ENCODE assay signal across 9 mouse cellular contexts in genomic region chr17:48119656-48120055, GRCm38 (mm10). TPM values are rescaled to one million over a fixed set of nuclear protein-coding genes. Genes with fewer than 3 reads are reported as not detected.
DNase-seq lines count a peak whose midpoint lies in the region; ATAC-seq and TF ChIP-seq lines count a peak whose summit lies in the region.
"Had no signal": no experiment of that assay in that cellular context is flagged by ENCODE, and none has a peak within 500 bp of the region (broad histone marks: within the 10 kb centered on the region; RNA-seq: fewer than 3 reads in every experiment).

No protein-coding gene starts in this region.

- no peak overlapping the region for H3K9ac ChIP-seq in kidney, embryonic 14.5 days (ENCODE audit: low read depth, low read length)
- H3K9ac ChIP-seq in liver, adult 2 months (ENCODE audit: low read depth, low read length): no peak overlapping the region
- no peak overlapping the region for H3K9ac ChIP-seq in neural tube, embryonic 11.5 days (ENCODE audit: low read length)

- H3K4me3 ChIP-seq in kidney, embryonic 14.5 days (ENCODE audit: low read length): no peak overlapping the region
- H3K4me3 ChIP-seq in liver, adult 2 months (ENCODE audit: insufficient read depth, low read depth, low read length): no peak overlapping the region
- no peak overlapping the region for H3K4me3 ChIP-seq in neural tube, embryonic 11.5 days (ENCODE audit: low read depth, low read length)

- H3K4me2 ChIP-seq in kidney, embryonic 14.5 days (replicated peaks; ENCODE audit: low read depth, low read length): no peak overlapping the region
- H3K4me2 ChIP-seq in neural tube, embryonic 11.5 days (ENCODE audit: low read depth): no peak overlapping the region

- H3K27me3 ChIP-seq in kidney, embryonic 14.5 days (ENCODE audit: control insufficient read depth, insufficient read depth, low read length): no peaks in the 10 kb centered on the region
- no peaks in the 10 kb centered on the region for H3K27me3 ChIP-seq in liver, adult 2 months (ENCODE audit: control insufficient read depth, insufficient read depth, low read length)
- no peaks in the 10 kb centered on the region for H3K27me3 ChIP-seq in neural tube, embryonic 11.5 days (ENCODE audit: control insufficient read depth, insufficient read depth, low read length)

- H3K79me2 ChIP-seq in liver, adult 2 months (ENCODE audit: control insufficient read depth, insufficient read depth, low read length): no peaks in the 10 kb centered on the region

- ATAC-seq in kidney, embryonic 14.5 days (ENCODE audit: low FRiP score, low TSS enrichment): peak; percentile 28; the same call in 1 of the 2 replicates
- 0 out of 2 replicates have a peak, but pooled peaks have one; percentile 27 for ATAC-seq in neural tube, embryonic 11.5 days (ENCODE audit: insufficient read depth, low FRiP score, low TSS enrichment)

- 14% methylated on average over 3 of the region's 3 CpGs for WGBS in kidney, embryonic 14.5 days
- WGBS in liver, adult 2 months: 23% methylated on average over 3 of the region's 3 CpGs
- 23% methylated on average over 3 of the region's 3 CpGs for WGBS in neural tube, embryonic 11.5 days

- TF ChIP-seq CTCF in liver, adult 2 months (IDR thresholded peaks at IDR 0.05; ENCODE audit: low read depth, low read length): peak; percentile 79

- H3K9me3 ChIP-seq in kidney, embryonic 14.5 days (ENCODE audit: control insufficient read depth, low read length): peaks cover 2% of the 10 kb centered on the region; the same call in 1 of the 2 replicates
- no peaks in the 10 kb centered on the region for H3K9me3 ChIP-seq in neural tube, embryonic 11.5 days (ENCODE audit: control insufficient read depth, low read length)

- H3K36me3 ChIP-seq in kidney, embryonic 14.5 days (ENCODE audit: control insufficient read depth, insufficient read depth, low read length): no peaks in the 10 kb centered on the region
- no peaks in the 10 kb centered on the region for H3K36me3 ChIP-seq in liver, adult 2 months (ENCODE audit: control insufficient read depth, insufficient read depth, low read length)
- H3K36me3 ChIP-seq in neural tube, embryonic 11.5 days (ENCODE audit: control insufficient read depth, insufficient read depth, low read length): no peaks in the 10 kb centered on the region

- no peak for TF ChIP-seq POLR2A in liver, adult 2 months (IDR thresholded peaks at IDR 0.05; ENCODE audit: extremely low read depth, insufficient read depth, low read length)

- no peaks in the 10 kb centered on the region for H3K4me1 ChIP-seq in kidney, embryonic 14.5 days (ENCODE audit: control insufficient read depth, insufficient read depth, low read length)
- H3K4me1 ChIP-seq in liver, adult 2 months (ENCODE audit: control insufficient read depth, insufficient read depth, low read length): no peaks in the 10 kb centered on the region
- no peaks in the 10 kb centered on the region for H3K4me1 ChIP-seq in neural tube, embryonic 11.5 days (ENCODE audit: control insufficient read depth, insufficient read depth, low read length)

- peak; percentile 49 for DNase-seq in right cerebral cortex, adult 18-20 months
- DNase-seq in right cerebral cortex, postnatal 25 days: no peak
- peak; percentile 89 to 92 for DNase-seq in cerebellum, postnatal 10 days
- peak; percentile 74 for DNase-seq in frontal cortex, postnatal 36 days (ENCODE audit: low spot score in 2 of 2)
- DNase-seq in liver, adult 2 months (ENCODE audit: extremely low read depth, low read depth, low spot score): peak; percentile 48
- peak; percentile 82 for DNase-seq in neural tube, embryonic 11.5 days (ENCODE audit: low spot score)
- peak; percentile 41 to 82 for DNase-seq in thymus, postnatal 10 days (ENCODE audit: low spot score in 2 of 2)

- H3K27ac ChIP-seq in kidney, embryonic 14.5 days (ENCODE audit: low read depth, low read length): no peak overlapping the region
- no peak overlapping the region for H3K27ac ChIP-seq in liver, adult 2 months (replicated peaks; ENCODE audit: insufficient read depth, low read depth, low read length)
- H3K27ac ChIP-seq in neural tube, embryonic 11.5 days (ENCODE audit: low read depth, low read length): no peak overlapping the region

RNA-seq across cellular contexts. Expression of gene 9830107B12Rik, which starts 26.4 kb away (rescaled TPM):
- polyA plus RNA-seq in kidney, embryonic 14.5 days (2014; fragmentation: Nextera tagmentation; extraction: Ambion mirVana): not detected in 2 replicates
- total RNA-seq in liver, adult 2 months (2014; rRNA removed): not detected in 2 replicates
- polyA plus RNA-seq in liver, adult 2 months (2012; rRNA removed): not detected in 2 replicates
- polyA plus RNA-seq in neural tube, embryonic 11.5 days (2014; fragmentation: Nextera tagmentation; extraction: Ambion mirVana): not detected in 2 replicates

RNA-seq across cellular contexts. Expression of gene 1700067P10Rik, which starts 30.5 kb away (rescaled TPM):
- polyA plus RNA-seq in kidney, embryonic 14.5 days (2014; fragmentation: Nextera tagmentation; extraction: Ambion mirVana): not detected in 2 replicates
- not detected in 2 replicates for total RNA-seq in liver, adult 2 months (2014; rRNA removed)
- not detected in 2 replicates for polyA plus RNA-seq in liver, adult 2 months (2012; rRNA removed)
- polyA plus RNA-seq in neural tube, embryonic 11.5 days (2014; fragmentation: Nextera tagmentation; extraction: Ambion mirVana): not detected in 2 replicates
- polyA plus RNA-seq: stomach, embryonic 16.5 days had no signal

RNA-seq across cellular contexts. Expression of gene A530064D06Rik, which starts 47.4 kb away (rescaled TPM):
- polyA plus RNA-seq in kidney, embryonic 14.5 days (2014; fragmentation: Nextera tagmentation; extraction: Ambion mirVana): not detected in 2 replicates
- 0.37 and 0.40 TPM in 2 replicates for total RNA-seq in liver, adult 2 months (2014; rRNA removed)
- polyA plus RNA-seq in liver, adult 2 months (2012; rRNA removed): not detected in 2 replicates
- polyA plus RNA-seq in neural tube, embryonic 11.5 days (2014; fragmentation: Nextera tagmentation; extraction: Ambion mirVana): not detected in 2 replicates
